Mouse (Mus musculus): ENCODE data around the gene Mfge8.

The Mfge8 gene

DNA sequence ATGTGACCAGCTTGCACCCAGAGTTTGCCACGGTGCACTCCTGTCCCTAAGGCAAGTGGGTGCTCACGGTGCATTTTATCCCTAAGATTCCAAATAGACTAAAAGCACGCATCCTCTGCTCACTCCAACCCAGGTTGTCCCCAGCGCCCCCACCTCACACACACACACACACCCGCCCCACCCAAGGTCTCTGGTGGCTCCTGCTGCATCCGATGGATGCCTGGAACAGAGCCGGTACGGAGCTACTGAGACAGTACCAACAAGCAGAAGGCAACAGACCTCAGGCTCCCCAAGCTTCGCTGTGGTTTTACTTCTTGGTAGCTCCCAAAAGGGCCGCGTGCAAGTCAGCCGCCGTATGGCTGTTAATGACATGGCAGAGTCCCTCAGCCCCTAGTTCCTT, 18.5 kb downstream of the Mfge8 start:
- DNase-seq (ENCODE audit: low spot score in 2 of 2): no peak

DNA sequence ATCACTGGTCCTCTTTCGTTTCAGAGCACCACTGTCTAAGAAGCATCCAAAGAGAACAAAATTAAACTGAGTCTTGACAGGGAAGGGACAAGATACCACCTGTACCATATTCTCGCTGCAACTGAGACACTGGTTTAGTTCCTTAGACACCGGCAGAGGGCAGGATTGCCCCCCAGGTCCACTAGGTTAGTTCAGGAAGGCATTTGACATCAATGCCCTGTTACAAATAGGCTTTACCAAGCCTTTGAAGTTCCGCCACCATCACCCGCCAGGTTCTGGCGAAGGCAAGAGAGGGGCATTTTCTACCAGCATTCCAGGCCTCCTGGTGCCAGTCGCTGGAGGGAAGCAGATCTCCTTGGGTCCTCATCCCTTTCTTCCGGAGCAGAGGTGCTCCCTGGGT, 19.0 kb downstream of the Mfge8 start:
- no peak for DNase-seq (ENCODE audit: low spot score in 2 of 2)

DNA sequence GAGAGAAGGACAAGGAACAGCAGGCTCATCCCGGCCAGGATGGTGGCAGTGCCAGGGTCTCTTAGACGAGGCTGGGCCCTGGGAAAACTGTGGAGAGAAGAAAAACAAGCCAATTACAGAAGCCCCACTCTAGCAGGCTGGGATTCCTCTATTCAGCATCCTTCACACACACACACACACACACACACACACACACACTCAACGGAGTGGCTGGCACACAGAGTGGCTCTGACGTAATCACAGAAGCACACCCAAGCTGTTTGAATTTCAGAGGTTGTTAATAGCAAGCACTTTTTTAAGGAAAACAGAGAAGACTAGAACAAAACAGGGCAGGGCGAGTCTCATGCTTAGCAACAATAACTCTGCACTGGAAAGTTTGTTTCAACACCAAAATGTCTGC, 25.4 kb downstream of the Mfge8 start:
- DNase-seq (ENCODE audit: low spot score in 2 of 2): no peak

DNA sequence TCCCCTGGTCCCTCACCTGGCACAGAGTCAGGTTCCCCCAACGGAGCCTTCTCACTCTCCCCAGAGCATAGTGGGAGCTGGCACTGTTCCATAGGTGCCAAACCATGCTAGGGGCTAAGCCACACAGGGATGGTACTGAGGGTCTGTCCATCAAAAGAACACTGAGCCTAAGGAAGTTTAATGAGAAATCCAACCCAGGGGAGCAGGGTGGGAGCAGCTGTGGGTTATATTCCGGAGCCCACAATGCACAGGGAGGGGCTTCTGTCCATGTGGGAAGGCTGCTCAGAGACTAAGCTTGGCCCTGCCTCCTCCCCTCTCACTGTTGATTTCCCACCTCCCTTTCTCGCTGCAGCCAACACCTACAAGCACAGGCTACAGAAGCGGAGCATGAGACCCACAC, 35.0 kb downstream of the Mfge8 start:
- DNase-seq (ENCODE audit: low spot score in 2 of 2): no peak

DNA sequence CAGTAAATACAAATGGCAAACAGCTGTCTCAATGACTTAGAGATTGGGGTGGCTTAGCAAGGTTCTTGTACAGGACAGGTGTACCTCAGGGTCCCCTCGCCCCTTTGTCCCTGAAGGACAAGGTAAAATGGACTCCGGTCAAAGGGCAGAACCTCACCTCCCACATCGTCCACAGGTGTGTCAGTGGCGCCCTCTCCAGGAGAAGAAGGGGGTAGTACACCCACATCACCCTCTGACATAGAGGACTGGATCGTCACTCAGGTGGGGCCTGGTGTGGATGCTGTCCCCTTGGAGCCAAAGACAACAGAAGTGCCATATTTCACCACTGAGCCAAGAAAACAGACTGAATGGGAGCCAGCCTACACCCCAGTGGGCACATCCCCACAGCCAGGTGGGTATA, 52.4 kb downstream of the Mfge8 start:
- DNase-seq (ENCODE audit: low spot score in 2 of 2): no peak

DNA sequence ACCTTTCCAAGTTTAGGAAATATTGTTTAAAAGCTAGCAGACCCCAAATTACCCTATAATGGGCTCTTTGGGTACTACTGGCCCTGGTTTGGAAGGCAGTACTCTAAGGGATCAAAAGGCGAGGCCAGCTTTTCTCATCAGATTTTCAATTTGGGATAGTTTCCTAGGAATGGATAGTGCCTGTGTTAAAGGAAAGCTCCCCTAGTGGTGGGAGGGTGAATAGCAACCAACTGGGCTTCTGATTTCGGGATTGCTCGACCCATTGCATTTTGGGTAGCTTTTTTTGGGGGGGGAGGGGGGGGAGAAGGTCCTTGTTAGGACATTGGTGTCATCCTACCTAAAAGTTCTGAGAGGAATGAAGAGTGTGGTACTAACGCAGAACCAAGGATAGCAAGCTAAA, 59.7 kb downstream of the Mfge8 start:
- peak in 1 of 2 experiments; percentile 29 for DNase-seq (ENCODE audit: low spot score in 2 of 2)

Data from left cerebral cortex, adult 9 months (tissue).